Comparison of ENCODE assay signal across 8 mouse cellular contexts in the genomic region with DNA sequence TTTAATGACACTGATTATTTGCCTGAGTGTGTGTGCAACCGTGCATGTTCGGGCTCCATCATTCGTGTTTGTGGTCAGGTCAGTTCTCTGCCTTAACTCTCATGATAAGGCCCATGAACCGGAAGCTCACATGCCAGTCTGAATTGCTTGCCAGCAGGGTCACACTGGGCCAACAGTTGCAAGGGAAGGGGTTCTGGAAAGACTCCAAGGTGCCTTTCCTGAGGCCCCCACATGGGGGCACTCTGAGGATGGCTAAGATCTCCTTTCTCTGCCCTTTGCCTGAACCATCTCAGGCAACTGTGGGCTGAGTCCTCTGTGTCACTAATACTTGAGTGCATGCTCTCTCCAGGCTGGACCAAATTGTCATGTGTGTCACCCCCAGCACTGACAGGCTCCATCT. TPM values are rescaled to one million over a fixed set of nuclear protein-coding genes. Genes with fewer than 3 reads are reported as not detected.
DNase-seq lines count a peak whose midpoint lies in the region; ATAC-seq lines count a peak whose summit lies in the region.

No protein-coding gene starts in this region.

- WGBS in limb, embryonic 10.5 days = 67% methylated on average over 4 of the region's 4 CpGs
- WGBS in neural tube, embryonic 11.5 days = 66% methylated on average over 4 of the region's 4 CpGs

- peaks cover 8% of the 10 kb centered on the region; the same call in 1 of the 2 replicates for H3K36me3 ChIP-seq in limb, embryonic 10.5 days
- H3K36me3 ChIP-seq in neural tube, embryonic 11.5 days (ENCODE audit: control insufficient read depth, insufficient read depth, low read length) = no peaks in the 10 kb centered on the region

- no peak overlapping the region for H3K27ac ChIP-seq in limb, embryonic 10.5 days
- no peak overlapping the region for H3K27ac ChIP-seq in neural tube, embryonic 11.5 days (ENCODE audit: low read depth, low read length)

- no peaks in the 10 kb centered on the region for H3K27me3 ChIP-seq in limb, embryonic 10.5 days (ENCODE audit: low read depth, poor library complexity, severe bottlenecking)
- H3K27me3 ChIP-seq in neural tube, embryonic 11.5 days (ENCODE audit: control insufficient read depth, insufficient read depth, low read length) = no peaks in the 10 kb centered on the region

- intact Hi-C loops in heart, postnatal 14 days (cut with DNase I) = no loop called here

- peak; percentile 17; the same call in 1 of the 2 replicates for ATAC-seq in neural tube, embryonic 11.5 days (ENCODE audit: insufficient read depth, low FRiP score, low TSS enrichment)

- H3K4me3 ChIP-seq in limb, embryonic 10.5 days = no peak overlapping the region
- H3K4me3 ChIP-seq in neural tube, embryonic 11.5 days (ENCODE audit: low read depth, low read length) = no peak overlapping the region

- H3K4me1 ChIP-seq in limb, embryonic 10.5 days = peaks cover 6% of the 10 kb centered on the region
- H3K4me1 ChIP-seq in neural tube, embryonic 11.5 days (ENCODE audit: control insufficient read depth, insufficient read depth, low read length) = no peaks in the 10 kb centered on the region

- no peaks in the 10 kb centered on the region for H3K9me3 ChIP-seq in limb, embryonic 10.5 days (replicated peaks)
- no peaks in the 10 kb centered on the region for H3K9me3 ChIP-seq in neural tube, embryonic 11.5 days (ENCODE audit: control insufficient read depth, low read length)

- peak; percentile 60 for DNase-seq in ovary, postnatal 14 days (ENCODE audit: low spot score)
- DNase-seq in ovary, postnatal 10 days (ENCODE audit: low spot score) = no peak
- peak; percentile 52 for DNase-seq in T-cell, adult 2 months (ENCODE audit: low spot score)
- DNase-seq in embryo, embryonic 10 days (ENCODE audit: low spot score) = peak; percentile 23
- peak; percentile 53 to 75 for DNase-seq in heart, postnatal 14 days
- peak; percentile 46 for DNase-seq in limb, embryonic 10.5 days (ENCODE audit: low spot score)
- peak; percentile 59 for DNase-seq in neural tube, embryonic 11.5 days (ENCODE audit: low spot score)
- no peak for DNase-seq in testis, postnatal 14 days (ENCODE audit: low spot score)

- H3K4me2 ChIP-seq in neural tube, embryonic 11.5 days (ENCODE audit: low read depth) = no peak overlapping the region

- no peak overlapping the region for H3K9ac ChIP-seq in neural tube, embryonic 11.5 days (ENCODE audit: low read length)

RNA-seq across cellular contexts. Expression of gene Kdm4b, which starts 11.3 kb away (rescaled TPM):
- 10 to 100 TPM; 44.3 to 44.9 TPM for total RNA-seq in heart, postnatal 14 days (2021)
- polyA plus RNA-seq in limb, embryonic 10.5 days (2016; fragmentation: Nextera tagmentation; extraction: Ambion mirVana) = 37.7 and 46.8 TPM in 2 replicates
- polyA plus RNA-seq in neural tube, embryonic 11.5 days (2014; fragmentation: Nextera tagmentation; extraction: Ambion mirVana) = 53.5 and 59.9 TPM in 2 replicates

RNA-seq across cellular contexts. Expression of gene Uhrf1, which starts 34.1 kb away (rescaled TPM):
- 10 to 100 TPM in 1 of 2 experiments, 1 to 10 TPM in 1; 4.8 to 12.2 TPM for total RNA-seq in heart, postnatal 14 days (2021)
- polyA plus RNA-seq in limb, embryonic 10.5 days (2016; fragmentation: Nextera tagmentation; extraction: Ambion mirVana) = 316 and 336 TPM in 2 replicates
- polyA plus RNA-seq in neural tube, embryonic 11.5 days (2014; fragmentation: Nextera tagmentation; extraction: Ambion mirVana) = 116 and 128 TPM in 2 replicates

RNA-seq across cellular contexts. Expression of gene Arrdc5, which starts 37.1 kb away (rescaled TPM):
- total RNA-seq in heart, postnatal 14 days (2021) = under 1 TPM in 1 of 2 experiments, not detected in 1; 0.36 TPM
- polyA plus RNA-seq in limb, embryonic 10.5 days (2016; fragmentation: Nextera tagmentation; extraction: Ambion mirVana) = not detected in 2 replicates
- polyA plus RNA-seq in neural tube, embryonic 11.5 days (2014; fragmentation: Nextera tagmentation; extraction: Ambion mirVana) = not detected in 2 replicates

RNA-seq across cellular contexts. Expression of gene Plin3, which starts 44.5 kb away (rescaled TPM):
- total RNA-seq in heart, postnatal 14 days (2021) = 100 to 1,000 TPM; 115 to 133 TPM
- 78.2 and 89.7 TPM in 2 replicates for polyA plus RNA-seq in limb, embryonic 10.5 days (2016; fragmentation: Nextera tagmentation; extraction: Ambion mirVana)
- polyA plus RNA-seq in neural tube, embryonic 11.5 days (2014; fragmentation: Nextera tagmentation; extraction: Ambion mirVana) = 33.0 and 37.8 TPM in 2 replicates

Comparison
In these comparisons a context has a peak if more than half of its experiments do, and no peak if none do; other contexts are left out.
1. DNase-seq: peak in ovary, postnatal 14 days (single experiment), T-cell, adult 2 months (single experiment), embryo, embryonic 10 days (single experiment), heart, postnatal 14 days (2 of 2), limb, embryonic 10.5 days (single experiment) and neural tube, embryonic 11.5 days (single experiment); none in ovary, postnatal 10 days (single experiment) and testis, postnatal 14 days (single experiment).